Mouse (Mus musculus): ENCODE data around the gene H60c. TPM values are rescaled to one million over a fixed set of nuclear protein-coding genes. Genes with fewer than 3 reads are reported as not detected.
A peak's percentile ranks its signal among the peaks of the same experiment; 100 is the strongest.
"Not testable (repeated sequence)": the region's sequence is repeated elsewhere in the genome, so short reads cannot be mapped to it uniquely, and the experiment has no call there.

The H60c gene
- not detected for total RNA-seq (2022)

GRCm38 (mm10) chr10:3267671-3268070 is at the start of gene H60c:
Gene H60c, minus strand, starts transcription at chr10:3267771.
- DNase-seq (ENCODE audit: low spot score), result no peak

DNA sequence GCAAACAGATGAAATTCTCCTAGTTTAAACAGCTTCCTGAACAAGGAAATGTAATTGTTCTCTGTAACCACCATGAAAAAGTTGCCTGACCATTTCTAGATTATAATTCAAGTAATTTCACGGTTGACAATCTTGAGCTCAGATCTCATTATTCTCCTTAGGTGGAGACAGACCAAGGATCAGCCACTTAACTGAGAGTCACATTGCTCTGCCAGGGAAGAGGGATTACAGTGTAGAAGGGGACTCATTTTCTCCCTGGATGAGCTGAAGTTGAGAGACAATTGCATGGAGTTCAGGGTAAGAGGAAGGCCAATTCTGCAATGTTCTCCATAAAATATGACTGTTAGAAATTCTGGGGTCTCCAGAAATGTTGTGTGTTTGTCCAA is 41.2 kb upstream of the H60c start:
- no peak for DNase-seq (ENCODE audit: low spot score)

GRCm38 (mm10) chr10:3308180-3308820 is 40.7 kb upstream of the H60c start:
- no peak for DNase-seq (ENCODE audit: low spot score)

- no peak for DNase-seq (ENCODE audit: low spot score)
Observed at GRCm38 (mm10) chr10:3307752-3308151, 40.2 kb upstream of the H60c start.

- DNase-seq (ENCODE audit: low spot score), result no peak
Observed at GRCm38 (mm10) chr10:3293969-3294368, 26.4 kb upstream of the H60c start.

- no peak for DNase-seq (ENCODE audit: low spot score)
Observed at GRCm38 (mm10) chr10:3281047-3281446, 13.5 kb upstream of the H60c start.

DNA sequence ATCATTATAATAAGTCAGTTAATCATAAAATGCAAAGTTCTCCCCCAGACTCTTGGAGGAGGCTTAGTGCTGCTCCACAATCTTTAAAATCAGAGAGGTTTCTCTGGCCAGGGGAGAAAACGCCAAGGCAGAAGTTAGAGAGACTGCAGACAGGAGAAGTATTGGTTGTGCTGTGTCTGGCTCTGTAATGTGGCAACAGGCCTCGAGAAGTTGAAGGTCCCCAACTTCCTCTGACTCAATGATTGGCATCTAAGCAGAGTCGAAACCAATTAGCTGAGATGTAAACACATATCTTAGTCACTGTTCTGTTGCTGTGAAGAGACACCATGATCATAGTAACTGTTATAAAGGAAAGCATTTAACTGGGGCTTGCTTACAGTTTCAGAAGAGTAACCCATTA is 6.5 kb upstream of the H60c start:
- no peak for DNase-seq (ENCODE audit: low spot score)

DNA sequence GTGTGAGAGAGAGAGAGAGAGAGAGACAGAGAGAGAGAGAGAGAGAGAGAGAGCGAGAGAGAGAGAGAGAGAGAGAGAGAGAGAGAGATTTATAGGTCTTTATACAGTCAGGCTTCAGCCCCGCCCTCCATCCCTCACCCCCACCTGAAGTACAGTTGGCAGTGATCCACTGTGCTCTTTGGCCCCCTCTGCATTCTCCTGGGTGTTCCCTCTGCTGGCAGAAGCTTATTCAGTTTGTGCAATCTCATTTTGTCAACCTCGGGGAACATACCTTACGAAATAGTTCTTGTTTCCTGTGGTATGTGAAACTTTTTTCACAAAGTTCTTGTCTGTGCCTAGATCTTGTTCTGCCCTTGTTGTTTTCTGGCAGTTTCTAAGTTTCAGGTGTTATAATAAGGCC is 3.5 kb upstream of the H60c start:
- no peak for DNase-seq (ENCODE audit: low spot score)

GRCm38 (mm10) chr10:3266729-3267128 is 842 bp downstream of the H60c start:
- no peak for DNase-seq (ENCODE audit: low spot score)

GRCm38 (mm10) chr10:3262784-3263183 is 4.8 kb downstream of the H60c start:
- DNase-seq (ENCODE audit: low spot score), result no peak

DNA sequence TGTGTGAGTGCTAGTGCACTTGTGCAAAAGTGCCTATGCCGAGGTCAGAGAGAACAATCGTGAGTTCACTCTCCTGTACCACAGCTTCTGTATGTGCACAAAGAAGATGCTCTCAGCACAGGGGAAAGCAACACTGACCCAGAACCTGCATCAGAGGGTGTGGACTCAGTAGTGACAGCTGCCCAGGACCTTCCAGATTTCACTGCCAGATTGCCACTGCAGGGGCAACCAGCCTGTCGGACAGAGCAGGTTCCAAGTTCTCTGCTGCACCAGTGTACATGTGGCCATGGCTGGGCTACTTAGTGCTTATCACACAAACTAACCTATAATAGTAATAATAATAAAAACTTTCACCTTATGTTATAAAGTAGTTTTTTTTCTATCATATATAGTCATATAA is 10.2 kb downstream of the H60c start:
- DNase-seq (ENCODE audit: low spot score), result no peak

GRCm38 (mm10) chr10:3238436-3238835 is 29.1 kb downstream of the H60c start:
- not testable (repeated sequence) for DNase-seq (ENCODE audit: low spot score)

- DNase-seq (ENCODE audit: low spot score), result peak; percentile 6
Observed at GRCm38 (mm10) chr10:3236638-3237270, 30.8 kb downstream of the H60c start.

GRCm38 (mm10) chr10:3228447-3229195 is 39.0 kb downstream of the H60c start:
- DNase-seq (ENCODE audit: low spot score), result peak; percentile 0

Other genes starting within 250 kb of the H60c start
- 100 to 1,000 TPM; 108 to 192 (median 161) TPM for gene Ppp1r14c, start 98.3 kb upstream of the H60c start, total RNA-seq (2022)